In the genomic region with DNA sequence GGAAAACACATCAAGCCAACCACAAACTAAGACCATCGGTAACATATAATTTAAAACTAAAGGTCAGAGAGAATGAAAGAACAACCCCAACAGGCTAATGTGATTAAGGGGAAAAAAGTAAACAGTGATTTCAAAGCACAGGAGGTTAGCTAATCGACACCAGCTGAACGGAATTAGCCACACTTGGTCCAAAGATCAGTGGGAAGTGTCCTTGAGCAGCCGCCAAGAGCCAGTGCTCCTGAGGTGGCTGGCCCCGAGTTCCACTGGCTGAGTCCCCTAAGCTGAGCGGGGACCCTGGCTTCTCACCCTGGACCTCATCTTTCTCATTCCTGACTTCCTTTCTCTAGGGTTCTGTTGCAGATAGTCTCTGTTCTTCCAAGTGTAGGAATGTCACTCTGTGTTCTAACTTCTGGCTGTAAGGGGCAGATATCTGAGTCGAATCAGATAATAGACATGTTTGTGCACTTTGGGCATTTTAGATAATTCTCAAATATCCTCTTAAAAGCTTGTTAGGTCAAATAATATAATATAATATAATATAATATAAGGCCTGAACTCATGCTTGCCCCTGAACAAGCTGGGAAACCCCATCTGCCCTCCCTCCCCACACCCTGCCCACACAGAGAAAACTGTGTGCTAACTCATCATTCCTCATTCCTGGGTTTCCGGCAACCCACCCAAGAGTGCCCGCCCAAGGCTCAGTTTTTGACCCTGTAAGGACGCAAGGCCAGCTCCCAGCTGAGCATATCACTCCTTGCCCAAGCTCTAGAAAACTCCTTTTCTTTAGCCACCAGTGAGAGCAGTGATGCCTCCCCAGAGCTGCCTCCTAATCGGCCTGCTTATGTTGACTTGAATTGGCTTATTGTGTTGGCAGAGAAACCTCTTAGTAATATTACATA, we compare ENCODE assay signal across 9 mouse cellular contexts.
DNase-seq lines count a peak whose midpoint lies in the region; ATAC-seq lines count a peak whose summit lies in the region.
"Had no signal": no experiment of that assay in that cellular context is flagged by ENCODE, and none has a peak within 500 bp of the region (broad histone marks: within the 10 kb centered on the region; RNA-seq: fewer than 3 reads in every experiment).

No protein-coding gene starts in this region.

- 0 out of 2 replicates have a peak, but pooled peaks have one; percentile 16 for ATAC-seq in megakaryocyte progenitor cell, adult 5-6 weeks (replicated peaks; ENCODE audit: poor library complexity)

- peak; percentile 21 for DNase-seq in kidney, adult 11 months
- DNase-seq in kidney, postnatal 4 days = no peak
- peak; percentile 38 for DNase-seq in embryo, embryonic 9.5 days (ENCODE audit: extremely low spot score)
- DNase-seq in kidney, postnatal 25 days = peak; percentile 39 to 51
- no peak for DNase-seq in ovary, postnatal 10 days (ENCODE audit: low spot score)
- DNase-seq in layer of hippocampus, adult 11-12 months (ENCODE audit: low spot score) = no peak
- no peak for DNase-seq in urinary bladder, postnatal 36 days (ENCODE audit: low spot score in 2 of 2)
- DNase-seq: cerebellum, adult 9-10 months had no signal

Comparison
In these comparisons a context has a peak if more than half of its experiments do, and no peak if none do; other contexts are left out.
1. DNase-seq: peak in kidney, adult 11 months (single experiment), embryo, embryonic 9.5 days (single experiment) and kidney, postnatal 25 days (2 of 2); none in kidney, postnatal 4 days (0 of 2), ovary, postnatal 10 days (single experiment), layer of hippocampus, adult 11-12 months (single experiment) and urinary bladder, postnatal 36 days (0 of 2).